Mouse (Mus musculus) stomach, embryonic 15.5 days (tissue): ENCODE results near the gene Olfr631. TPM values are rescaled to one million over a fixed set of nuclear protein-coding genes. Genes with fewer than 3 reads are reported as not detected.
A peak's percentile ranks its signal among the peaks of the same experiment; 100 is the strongest.
"Not testable (repeated sequence)": the region's sequence is repeated elsewhere in the genome, so short reads cannot be mapped to it uniquely, and the experiment has no call there.

Experiments
- ATAC-seq: fragments of 200-750 bp; cut with Nextera tagmentation; 2 replicates; pipeline ENCODE4 v1.8.0; 2017; ENCODE audit warnings: low read depth, moderate number of reproducible peaks, moderate TSS enrichment; ENCODE audit not compliant: insufficient read depth, low FRiP score
- H3K27ac ChIP-seq: fragments of 300-500 bp; sonication (generic); 2 replicates; pipeline ENCODE4 v1.5.1; 2015; ENCODE audit warnings: mild to moderate bottlenecking, inconsistent platforms
- H3K27me3 ChIP-seq: fragments of 300-500 bp; sonication (generic); replicated peaks from 2 replicates; pipeline ENCODE4 v1.6.1; 2015; ENCODE audit warnings: inconsistent platforms
- H3K36me3 ChIP-seq: fragments of 300-500 bp; sonication (generic); 2 replicates; pipeline ENCODE4 v1.6.1; 2015; ENCODE audit warnings: inconsistent platforms
- H3K4me1 ChIP-seq: fragments of 300-500 bp; sonication (generic); 2 replicates; pipeline ENCODE4 v1.6.1; 2015; ENCODE audit warnings: inconsistent platforms
- H3K4me2 ChIP-seq: fragments of 300-500 bp; sonication (generic); 2 replicates; pipeline ENCODE4 v1.6.1; 2015; ENCODE audit warnings: mild to moderate bottlenecking, inconsistent platforms
- H3K4me3 ChIP-seq: fragments of 300-500 bp; sonication (generic); replicated peaks from 2 replicates; pipeline ENCODE4 v1.5.1; 2015; ENCODE audit warnings: inconsistent platforms
- H3K9ac ChIP-seq: fragments of 300-500 bp; sonication (generic); 2 replicates; pipeline ENCODE4 v1.6.1; 2015; ENCODE audit warnings: inconsistent platforms
- H3K9me3 ChIP-seq: fragments of 300-500 bp; sonication (generic); 2 replicates; pipeline ENCODE4 v1.6.1; 2016; ENCODE audit warnings: inconsistent platforms
- WGBS: fragments of 180-500 bp; shearing (Covaris S2); methylation state at CpG from one replicate; pipeline ENCODE4 v1.1.7; 2015; 5-methylcytosine and 5-hydroxymethylcytosine counted together
- polyA plus RNA-seq: library from polyadenylated mRNA; unstranded; fragments of >200 nt; fragmentation: Nextera tagmentation; extraction: Ambion mirVana; gene quantifications from 2 replicates; pipeline ENCODE4 v1.2.1, GENCODE M21; 2015

The Olfr631 gene
- not detected in 2 replicates for polyA plus RNA-seq

GRCm38 (mm10) chr7:103928525-103928924 lies at the start of gene Olfr631:
Gene Olfr631, plus strand, starts transcription at chr7:103928825.
- Histone ChIP-seq H3K9ac (no peak within 1 kb of the TSS), H3K27ac (no peak within 1 kb of the TSS), H3K9me3 (no peaks in the 10 kb centered on the region), H3K4me1 (no peaks in the 10 kb centered on the region), H3K36me3 (no peaks in the 10 kb centered on the region), H3K4me2 (no peak within 1 kb of the TSS), H3K4me3 (no peak within 1 kb of the TSS), H3K27me3 (no peaks in the 10 kb centered on the region)
- no peak for ATAC-seq

- Histone ChIP-seq H3K9ac (no peak within 1 kb of the TSS), H3K4me1 (no peaks in the 10 kb centered on the region), H3K27ac (no peak within 1 kb of the TSS), H3K4me3 (no peak within 1 kb of the TSS), H3K27me3 (no peaks in the 10 kb centered on the region), H3K36me3 (no peaks in the 10 kb centered on the region), H3K9me3 (no peaks in the 10 kb centered on the region), H3K4me2 (no peak within 1 kb of the TSS)
- ATAC-seq = no peak
Observed at GRCm38 (mm10) chr7:103886152-103886551, 42.5 kb upstream of the Olfr631 start, which contains the start of gene Olfr66. Gene Olfr66, minus strand, starts transcription at chr7:103886252.

- Histone ChIP-seq H3K27me3 (no peaks in the 10 kb centered on the region), H3K4me3 (no peak within 1 kb of the TSS), H3K9ac (no peak within 1 kb of the TSS), H3K4me2 (no peak within 1 kb of the TSS), H3K9me3 (no peaks in the 10 kb centered on the region), H3K4me1 (no peaks in the 10 kb centered on the region), H3K36me3 (no peaks in the 10 kb centered on the region), H3K27ac (no peak within 1 kb of the TSS)
- WGBS = 77% methylated on average over 1 of the region's 1 CpGs
- no peak for ATAC-seq
Observed at GRCm38 (mm10) chr7:103894385-103894784, 34.2 kb upstream of the Olfr631 start, which contains the start of gene Olfr64. Gene Olfr64, minus strand, starts transcription at chr7:103894485.

- Histone ChIP-seq H3K4me2 (no peak within 1 kb of the TSS), H3K27me3 (no peaks in the 10 kb centered on the region), H3K4me1 (no peaks in the 10 kb centered on the region), H3K9me3 (no peaks in the 10 kb centered on the region), H3K9ac (no peak within 1 kb of the TSS), H3K36me3 (no peaks in the 10 kb centered on the region), H3K4me3 (no peak within 1 kb of the TSS), H3K27ac (no peak within 1 kb of the TSS)
- WGBS = 77% methylated on average over 2 of the region's 2 CpGs
- no peak for ATAC-seq
Observed at GRCm38 (mm10) chr7:103903187-103903586, 25.4 kb upstream of the Olfr631 start, which contains the start of gene Olfr65. Gene Olfr65, plus strand, starts transcription at chr7:103903487.

- 21% methylated on average over 3 of the region's 3 CpGs for WGBS
- H3K9me3 ChIP-seq = no peaks in the 10 kb centered on the region
- no peaks in the 10 kb centered on the region for H3K4me1 ChIP-seq
- no peaks in the 10 kb centered on the region for H3K36me3 ChIP-seq
- H3K27ac ChIP-seq = no peak overlapping the region
- ATAC-seq = peak; percentile 95
- H3K27me3 ChIP-seq = no peaks in the 10 kb centered on the region
- H3K4me2 ChIP-seq = no peak overlapping the region
- H3K9ac ChIP-seq = no peak overlapping the region
- H3K4me3 ChIP-seq = no peak overlapping the region
Observed at GRCm38 (mm10) chr7:103910047-103910446, 18.6 kb upstream of the Olfr631 start.

- H3K27me3 ChIP-seq = no peaks in the 10 kb centered on the region
- 39% methylated on average over 8 of the region's 8 CpGs for WGBS
- no peak overlapping the region for H3K9ac ChIP-seq
- H3K4me1 ChIP-seq = no peaks in the 10 kb centered on the region
- H3K4me3 ChIP-seq = no peak overlapping the region
- H3K27ac ChIP-seq = no peak overlapping the region
- no peak overlapping the region for H3K4me2 ChIP-seq
- H3K9me3 ChIP-seq = no peaks in the 10 kb centered on the region
- H3K36me3 ChIP-seq = no peaks in the 10 kb centered on the region
- ATAC-seq = no peak
Observed at GRCm38 (mm10) chr7:103912969-103913511, 15.6 kb upstream of the Olfr631 start.

GRCm38 (mm10) chr7:103915338-103915737 lies 13.3 kb upstream of the Olfr631 start:
- no peak overlapping the region for H3K4me2 ChIP-seq
- no peak overlapping the region for H3K9ac ChIP-seq
- no peaks in the 10 kb centered on the region for H3K36me3 ChIP-seq
- no peak overlapping the region for H3K4me3 ChIP-seq
- H3K27me3 ChIP-seq = no peaks in the 10 kb centered on the region
- peak; percentile 93 for ATAC-seq
- H3K27ac ChIP-seq = no peak overlapping the region
- H3K9me3 ChIP-seq = no peaks in the 10 kb centered on the region
- no peaks in the 10 kb centered on the region for H3K4me1 ChIP-seq

- Histone ChIP-seq H3K9me3 (no peaks in the 10 kb centered on the region), H3K36me3 (no peaks in the 10 kb centered on the region), H3K4me2 (no peak within 1 kb of the TSS), H3K9ac (no peak within 1 kb of the TSS), H3K4me3 (no peak within 1 kb of the TSS), H3K27me3 (no peaks in the 10 kb centered on the region), H3K4me1 (no peaks in the 10 kb centered on the region), H3K27ac (no peak within 1 kb of the TSS)
- 60% methylated on average over 2 of the region's 2 CpGs for WGBS
- ATAC-seq = no peak
Observed at GRCm38 (mm10) chr7:103934264-103934663, 5.6 kb downstream of the Olfr631 start, which contains the start of gene Olfr632. Gene Olfr632, plus strand, starts transcription at chr7:103934347.

GRCm38 (mm10) chr7:103942730-103943129 lies 14.1 kb downstream of the Olfr631 start:
- Histone ChIP-seq H3K9me3 (no peaks in the 10 kb centered on the region), H3K4me3 (no peak overlapping the region), H3K4me2 (no peak overlapping the region), H3K9ac (no peak overlapping the region), H3K4me1 (no peaks in the 10 kb centered on the region), H3K27me3 (no peaks in the 10 kb centered on the region), H3K36me3 (no peaks in the 10 kb centered on the region), H3K27ac (no peak overlapping the region)
- WGBS = 25% methylated on average over 2 of the region's 2 CpGs
- no peak for ATAC-seq

GRCm38 (mm10) chr7:103944137-103944536 lies 15.5 kb downstream of the Olfr631 start, which contains the start of gene Olfr633:
Gene Olfr633, plus strand, starts transcription at chr7:103944437.
- Histone ChIP-seq H3K27ac (no peak within 1 kb of the TSS), H3K9ac (no peak within 1 kb of the TSS), H3K36me3 (no peaks in the 10 kb centered on the region), H3K27me3 (no peaks in the 10 kb centered on the region), H3K4me3 (no peak within 1 kb of the TSS), H3K9me3 (no peaks in the 10 kb centered on the region), H3K4me1 (no peaks in the 10 kb centered on the region), H3K4me2 (no peak within 1 kb of the TSS)
- no peak for ATAC-seq

- not testable (repeated sequence) for H3K4me2 ChIP-seq, H3K4me3 ChIP-seq, ATAC-seq, H3K9ac ChIP-seq, H3K4me1 ChIP-seq, H3K36me3 ChIP-seq, H3K27ac ChIP-seq, H3K27me3 ChIP-seq, H3K9me3 ChIP-seq
- 95% methylated on average over 22 of the region's 22 CpGs for WGBS
Observed at GRCm38 (mm10) chr7:103966873-103967272, 38.2 kb downstream of the Olfr631 start.

GRCm38 (mm10) chr7:103970852-103971251 lies 42.2 kb downstream of the Olfr631 start, which contains the start of gene Olfr635:
Gene Olfr635, plus strand, starts transcription at chr7:103971152.
- no peaks in the 10 kb centered on the region for H3K4me1 ChIP-seq
- WGBS = 79% methylated on average over 1 of the region's 1 CpGs
- ATAC-seq = no peak

GRCm38 (mm10) chr7:103971782-103972181 lies 43.2 kb downstream of the Olfr631 start:
- Histone ChIP-seq H3K9ac (no peak overlapping the region), H3K27me3 (no peaks in the 10 kb centered on the region), H3K4me1 (no peaks in the 10 kb centered on the region), H3K4me2 (no peak overlapping the region), H3K36me3 (no peaks in the 10 kb centered on the region), H3K27ac (no peak overlapping the region), H3K4me3 (no peak overlapping the region), H3K9me3 (no peaks in the 10 kb centered on the region)
- WGBS = 73% methylated on average over 1 of the region's 1 CpGs
- ATAC-seq = no peak

More at GRCm38 (mm10) chr7:103970852-103971251, 42.2 kb downstream of the Olfr631 start, which contains the start of gene Olfr635:
- Histone ChIP-seq H3K4me3 (no peak within 1 kb of the TSS), H3K4me2 (no peak within 1 kb of the TSS), H3K36me3 (no peaks in the 10 kb centered on the region), H3K27ac (no peak within 1 kb of the TSS), H3K27me3 (no peaks in the 10 kb centered on the region), H3K9ac (no peak within 1 kb of the TSS), H3K9me3 (no peaks in the 10 kb centered on the region)
